Mouse (Mus musculus): ENCODE measurements around the gene Plbd2. TPM values are rescaled to one million over a fixed set of nuclear protein-coding genes. Genes with fewer than 3 reads are reported as not detected.
A peak's percentile ranks its signal among the peaks of the same experiment; 100 is the strongest.

Plbd2 gene
- polyA plus RNA-seq, 1 experiment from 2014 or later = 40.8 TPM

DNA sequence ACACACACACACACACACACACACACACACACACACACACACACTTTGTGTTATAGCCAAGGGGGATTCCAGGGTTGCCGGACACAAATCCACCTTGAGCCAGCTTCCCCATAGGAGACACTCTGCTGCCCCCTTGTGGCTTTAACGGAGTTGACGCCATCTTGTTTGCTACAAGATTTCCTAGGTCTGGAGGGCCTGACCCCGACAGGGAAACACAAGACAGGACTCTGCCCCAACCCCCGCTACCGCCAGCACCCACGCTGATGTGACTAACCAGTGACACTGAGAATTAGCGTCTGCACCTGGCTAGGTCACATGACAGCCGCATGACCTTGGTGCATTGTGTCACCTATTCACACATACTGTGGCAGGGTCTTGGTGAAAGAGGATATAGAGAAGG lies 45.8 kb downstream of the Plbd2 start:
- Histone ChIP-seq H3K27me3 (peaks cover 41% of the 10 kb centered on the region), H3K4me1 (replicated peaks) (0 out of 2 replicates have a peak, but pooled peaks cover 3% of the 10 kb centered on the region), H3K9ac (no peak overlapping the region), H3K27ac (no peak overlapping the region), H3K9me3 (replicated peaks) (no peaks in the 10 kb centered on the region), H3K4me3 (no peak overlapping the region), H3K4me2 (no peak overlapping the region), H3K36me3 (no peaks in the 10 kb centered on the region)
- 7% methylated on average over 9 of the region's 9 CpGs for WGBS
- ATAC-seq (replicated peaks; ENCODE audit: insufficient number of reproducible peaks, insufficient read depth, low FRiP score, low read depth) = no peak

DNA sequence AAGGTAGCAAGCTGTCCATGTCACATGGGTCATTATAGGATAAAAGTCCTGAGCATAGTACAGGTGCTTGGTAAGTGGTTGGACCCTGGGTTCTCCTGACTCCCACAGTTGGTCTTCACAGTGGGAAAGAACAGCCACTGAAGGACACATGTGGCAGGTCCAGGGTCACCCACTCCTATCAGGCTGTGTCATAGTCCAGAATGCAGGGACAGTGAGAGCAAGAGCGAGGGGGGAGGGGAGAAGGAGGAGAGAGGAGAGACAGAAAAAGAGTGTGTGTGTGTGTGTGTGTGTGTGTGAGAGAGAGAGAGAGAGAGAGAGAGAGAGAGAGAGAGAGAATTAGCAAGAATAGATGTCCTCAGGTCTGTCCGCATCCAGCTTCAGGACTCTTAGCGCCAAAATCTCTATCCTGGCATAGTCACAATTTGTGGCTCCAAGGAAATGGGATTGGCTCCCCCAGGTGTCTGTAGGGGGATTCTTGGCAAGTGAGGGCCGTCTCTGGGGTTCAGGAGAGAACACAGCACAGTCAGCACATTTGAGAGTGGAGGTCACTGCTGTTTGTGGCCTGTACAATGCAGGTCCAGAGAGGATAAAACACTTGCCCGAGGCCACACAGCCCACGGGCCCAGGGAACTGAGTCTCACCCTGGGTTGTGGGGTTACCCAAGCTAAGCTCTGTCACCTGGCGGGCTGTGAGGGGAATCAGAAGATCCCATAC lies 46.4 kb downstream of the Plbd2 start:
- WGBS = 47% methylated on average over 7 of the region's 7 CpGs
- Histone ChIP-seq H3K27ac (no peak overlapping the region), H3K27me3 (peaks cover 41% of the 10 kb centered on the region), H3K9me3 (replicated peaks) (no peaks in the 10 kb centered on the region), H3K36me3 (no peaks in the 10 kb centered on the region), H3K4me1 (replicated peaks) (0 out of 2 replicates have a peak, but pooled peaks cover 3% of the 10 kb centered on the region), H3K4me2 (no peak overlapping the region), H3K4me3 (no peak overlapping the region), H3K9ac (no peak overlapping the region)
- no peak for ATAC-seq (replicated peaks; ENCODE audit: insufficient number of reproducible peaks, insufficient read depth, low FRiP score, low read depth)

DNA sequence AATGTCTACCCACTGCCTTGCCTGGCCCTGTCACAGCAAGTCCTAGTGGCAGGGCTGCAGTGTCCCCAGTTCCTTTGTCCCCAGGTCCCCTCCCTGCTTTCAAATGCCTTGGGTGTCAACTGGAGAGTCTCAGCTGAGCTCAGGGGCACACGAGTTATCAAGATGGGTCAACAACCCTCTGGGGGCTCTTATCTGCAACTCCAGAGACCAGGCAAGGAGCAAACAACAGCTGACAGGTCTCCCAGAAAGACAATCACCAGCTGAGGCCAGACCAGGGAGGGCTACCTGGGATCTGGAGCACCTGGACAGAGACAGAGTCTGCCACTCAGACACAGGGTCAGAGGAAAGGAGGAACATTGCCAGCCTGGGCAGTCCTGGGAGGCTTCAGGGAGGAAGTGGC lies 47.2 kb downstream of the Plbd2 start:
- Histone ChIP-seq H3K9me3 (replicated peaks) (no peaks in the 10 kb centered on the region), H3K4me1 (replicated peaks) (0 out of 2 replicates have a peak, but pooled peaks cover 3% of the 10 kb centered on the region), H3K4me3 (no peak overlapping the region), H3K27ac (no peak overlapping the region), H3K4me2 (no peak overlapping the region), H3K9ac (no peak overlapping the region), H3K36me3 (no peaks in the 10 kb centered on the region), H3K27me3 (peaks cover 40% of the 10 kb centered on the region)
- 11% methylated on average over 1 of the region's 1 CpGs for WGBS
- no peak for ATAC-seq (replicated peaks; ENCODE audit: insufficient number of reproducible peaks, insufficient read depth, low FRiP score, low read depth)

DNA sequence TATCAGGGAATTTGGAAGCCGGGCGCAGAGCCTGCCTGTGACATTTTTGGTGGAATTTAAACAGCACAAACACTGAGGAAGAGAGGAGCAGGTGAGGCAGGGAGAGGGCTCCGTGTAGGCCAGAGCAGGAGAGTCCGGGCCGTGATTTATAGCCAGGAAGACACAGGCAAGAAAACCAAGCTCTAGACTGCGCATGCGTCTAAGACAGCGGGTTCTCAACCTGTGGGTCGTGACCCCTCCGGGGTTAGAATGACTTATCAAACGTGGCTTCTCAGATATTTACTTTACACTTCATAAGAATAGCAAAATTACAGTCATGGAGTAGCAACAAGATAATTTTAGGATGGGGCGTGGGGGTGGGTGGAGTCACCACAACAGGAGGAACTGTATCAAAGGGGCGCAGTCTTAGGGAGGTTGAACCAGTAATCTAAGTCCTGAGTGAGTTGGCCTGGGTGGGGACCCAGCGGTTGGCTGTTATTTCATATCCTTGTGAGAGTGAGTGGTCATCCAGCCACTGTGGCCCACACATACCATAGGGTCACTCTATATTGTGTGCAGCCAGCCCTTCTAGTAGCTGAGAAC lies 48.6 kb downstream of the Plbd2 start:
- 0 out of 2 replicates have a peak, but pooled peaks cover 3% of the 10 kb centered on the region for H3K4me1 ChIP-seq (replicated peaks)
- H3K9me3 ChIP-seq (replicated peaks) = no peaks in the 10 kb centered on the region
- WGBS = 62% methylated on average over 14 of the region's 14 CpGs
- no peak overlapping the region for H3K4me3 ChIP-seq
- H3K27me3 ChIP-seq = peaks cover 40% of the 10 kb centered on the region
- no peak for ATAC-seq (replicated peaks; ENCODE audit: insufficient number of reproducible peaks, insufficient read depth, low FRiP score, low read depth)
- no peak overlapping the region for H3K9ac ChIP-seq
- no peaks in the 10 kb centered on the region for H3K36me3 ChIP-seq
- no peak overlapping the region for H3K4me2 ChIP-seq
- no peak overlapping the region for H3K27ac ChIP-seq

DNA sequence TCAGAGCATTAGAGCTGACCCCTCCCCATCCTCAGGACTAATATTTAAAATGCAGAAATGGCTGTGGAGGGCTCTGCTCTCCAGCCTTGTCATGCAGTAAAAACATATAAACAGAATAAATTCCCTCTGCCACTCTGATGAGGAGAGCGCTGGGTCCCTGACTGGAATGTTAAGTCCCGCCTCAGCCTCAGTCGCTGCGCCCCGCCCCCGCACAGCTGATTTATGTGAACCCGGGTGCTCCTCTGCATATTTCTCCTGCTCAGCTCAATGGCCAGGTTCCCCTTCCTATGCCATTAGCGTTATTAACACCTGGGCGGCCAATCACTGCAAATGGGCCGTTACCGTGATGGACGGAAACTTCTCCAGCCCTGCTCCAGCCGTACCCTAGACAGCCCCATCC lies 56.1 kb downstream of the Plbd2 start:
- Histone ChIP-seq H3K9me3 (replicated peaks) (no peaks in the 10 kb centered on the region), H3K27me3 (peaks cover 65% of the 10 kb centered on the region), H3K27ac (no peak overlapping the region), H3K9ac (no peak overlapping the region), H3K4me3 (no peak overlapping the region), H3K4me2 (no peak overlapping the region), H3K4me1 (replicated peaks) (no peaks in the 10 kb centered on the region), H3K36me3 (no peaks in the 10 kb centered on the region)
- 25% methylated on average over 13 of the region's 13 CpGs for WGBS
- no peak for ATAC-seq (replicated peaks; ENCODE audit: insufficient number of reproducible peaks, insufficient read depth, low FRiP score, low read depth)

DNA sequence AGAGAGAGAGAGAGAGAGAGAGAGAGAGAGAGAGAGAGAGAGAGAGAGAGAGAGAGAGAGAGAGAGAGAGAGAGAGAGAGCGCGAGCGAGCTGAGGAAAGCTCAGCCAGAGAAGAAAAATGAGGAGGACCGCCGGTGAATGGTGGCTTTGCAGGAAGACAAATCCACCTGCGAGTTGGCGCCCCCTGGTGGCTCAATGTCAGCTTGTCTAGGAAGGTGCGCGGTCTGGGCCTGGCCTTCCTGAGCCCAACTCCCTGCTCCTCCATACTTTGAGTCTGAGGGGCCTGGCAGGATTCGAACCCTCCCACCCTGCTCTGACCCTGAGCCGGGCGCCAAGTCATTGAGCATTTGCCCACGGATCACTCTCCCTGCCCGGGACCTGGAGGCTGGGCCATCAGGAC lies 62.7 kb downstream of the Plbd2 start:
- WGBS = 8% methylated on average over 14 of the region's 14 CpGs
- Histone ChIP-seq H3K4me2 (peak overlapping the region; percentile 68), H3K4me1 (replicated peaks) (peaks cover 28% of the 10 kb centered on the region), H3K36me3 (no peaks in the 10 kb centered on the region), H3K27me3 (peaks cover 89% of the 10 kb centered on the region), H3K4me3 (peak overlapping the region; percentile 47), H3K27ac (no peak overlapping the region), H3K9me3 (replicated peaks) (no peaks in the 10 kb centered on the region), H3K9ac (no peak overlapping the region)
- ATAC-seq (replicated peaks; ENCODE audit: insufficient number of reproducible peaks, insufficient read depth, low FRiP score, low read depth) = 0 out of 2 replicates have a peak, but pooled peaks have one; percentile 35

DNA sequence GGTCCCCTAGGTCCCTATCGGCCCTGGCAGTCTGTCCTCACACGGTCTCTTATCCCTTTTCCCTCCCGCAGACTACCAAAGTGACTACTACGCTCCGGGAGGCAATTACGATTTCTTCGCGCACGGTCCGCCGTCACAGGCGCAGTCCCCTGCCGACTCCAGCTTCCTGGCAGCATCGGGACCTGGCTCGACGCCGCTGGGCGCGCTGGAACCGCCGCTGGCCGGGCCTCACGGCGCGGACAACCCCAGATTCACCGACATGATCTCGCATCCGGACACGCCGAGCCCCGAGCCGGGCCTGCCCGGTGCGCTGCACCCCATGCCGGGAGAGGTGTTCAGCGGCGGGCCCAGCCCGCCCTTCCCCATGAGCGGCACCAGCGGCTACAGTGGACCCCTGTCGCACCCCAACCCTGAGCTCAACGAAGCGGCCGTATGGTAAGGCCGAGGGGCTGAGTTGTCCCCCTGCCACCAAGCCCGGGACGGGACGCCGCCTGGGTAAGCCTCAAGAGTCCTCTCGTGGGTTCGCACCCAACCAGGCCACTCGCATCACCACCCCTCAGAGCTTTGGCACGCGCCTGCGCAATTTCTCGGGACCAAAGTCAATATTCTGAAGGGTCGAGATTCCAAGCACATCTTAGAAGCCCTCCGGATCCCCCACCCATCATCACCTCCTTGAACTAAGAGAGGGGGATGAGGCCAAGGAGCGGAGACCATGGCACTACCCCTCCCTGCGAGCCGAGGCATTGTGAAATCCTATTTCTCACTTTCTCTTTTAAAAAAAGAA lies 63.3 kb downstream of the Plbd2 start:
- Histone ChIP-seq H3K27ac (no peak overlapping the region), H3K27me3 (peaks cover 89% of the 10 kb centered on the region), H3K4me1 (replicated peaks) (peaks cover 31% of the 10 kb centered on the region), H3K9ac (0 out of 2 replicates have a peak overlapping the region, but pooled peaks have one; percentile 6), H3K9me3 (replicated peaks) (no peaks in the 10 kb centered on the region), H3K4me3 (peak overlapping the region; percentile 47), H3K4me2 (peak overlapping the region; percentile 68), H3K36me3 (no peaks in the 10 kb centered on the region)
- no peak for ATAC-seq (replicated peaks; ENCODE audit: insufficient number of reproducible peaks, insufficient read depth, low FRiP score, low read depth)
- 1% methylated on average over 61 of the region's 61 CpGs for WGBS

DNA sequence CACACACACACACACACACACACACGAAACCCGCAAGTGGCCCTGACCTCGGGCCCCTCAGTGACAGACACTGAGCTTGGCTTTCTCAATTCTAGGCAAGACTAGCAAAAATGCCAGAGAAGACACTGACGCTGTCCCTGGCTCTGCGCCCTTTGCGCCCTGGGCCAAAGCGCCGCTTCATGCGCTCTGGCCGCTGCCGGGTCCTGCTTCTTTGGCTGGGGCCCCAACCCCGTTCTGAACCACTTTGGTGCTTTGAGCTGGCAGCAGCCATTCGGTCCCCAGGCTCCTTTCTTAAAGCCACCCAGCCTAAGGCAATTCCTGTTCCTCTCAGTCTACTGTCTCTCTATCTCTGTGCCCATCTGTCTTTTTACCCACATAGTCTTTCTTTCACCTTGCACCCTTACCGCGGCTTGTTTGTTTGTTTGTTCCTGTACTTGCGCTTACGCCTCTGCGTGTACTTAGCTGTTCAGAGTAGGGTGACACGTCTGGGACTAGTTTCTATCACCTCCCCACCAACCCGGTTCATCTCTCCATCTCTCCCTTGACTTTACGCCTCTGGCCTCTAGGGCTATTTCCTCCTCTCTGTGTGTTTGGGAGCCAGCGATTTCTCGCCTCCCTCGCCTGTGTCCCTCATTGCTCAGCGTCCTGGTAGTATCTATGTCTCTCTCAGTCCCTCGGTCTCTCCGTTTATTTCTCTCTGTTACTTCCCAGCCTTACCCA lies 64.3 kb downstream of the Plbd2 start:
- no peak overlapping the region for H3K9ac ChIP-seq
- peak overlapping the region; percentile 47 for H3K4me3 ChIP-seq
- H3K4me1 ChIP-seq (replicated peaks) = peaks cover 31% of the 10 kb centered on the region
- 2% methylated on average over 27 of the region's 27 CpGs for WGBS
- no peaks in the 10 kb centered on the region for H3K9me3 ChIP-seq (replicated peaks)
- peak overlapping the region; percentile 68 for H3K4me2 ChIP-seq
- no peaks in the 10 kb centered on the region for H3K36me3 ChIP-seq
- ATAC-seq (replicated peaks; ENCODE audit: insufficient number of reproducible peaks, insufficient read depth, low FRiP score, low read depth) = no peak
- H3K27ac ChIP-seq = no peak overlapping the region
- peaks cover 93% of the 10 kb centered on the region for H3K27me3 ChIP-seq

DNA sequence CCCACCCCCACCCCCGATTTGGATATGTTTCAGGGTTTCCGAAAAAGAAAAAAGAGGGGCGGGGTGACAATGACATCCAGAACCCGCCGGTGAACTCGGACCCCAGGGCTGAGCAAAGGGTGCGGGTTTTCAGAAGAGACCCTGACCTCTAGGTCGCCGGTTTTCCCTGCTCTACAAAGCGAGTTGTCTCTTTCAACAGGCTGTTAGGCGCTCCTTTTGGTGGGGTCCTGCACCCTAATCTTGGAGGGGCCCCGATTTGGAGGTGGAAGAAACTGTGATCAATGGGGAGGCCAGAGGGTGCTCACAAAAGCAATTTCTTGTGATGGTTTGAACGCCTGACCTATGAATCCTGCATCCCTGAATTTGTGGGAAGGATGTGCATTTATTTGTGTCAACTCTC lies 65.0 kb downstream of the Plbd2 start:
- no peak overlapping the region for H3K9ac ChIP-seq
- no peaks in the 10 kb centered on the region for H3K36me3 ChIP-seq
- H3K27ac ChIP-seq = no peak overlapping the region
- no peak for ATAC-seq (replicated peaks; ENCODE audit: insufficient number of reproducible peaks, insufficient read depth, low FRiP score, low read depth)
- no peak overlapping the region for H3K4me2 ChIP-seq
- no peaks in the 10 kb centered on the region for H3K9me3 ChIP-seq (replicated peaks)
- peaks cover 31% of the 10 kb centered on the region for H3K4me1 ChIP-seq (replicated peaks)
- WGBS = under 1% methylated on average over 13 of the region's 13 CpGs
- peaks cover 93% of the 10 kb centered on the region for H3K27me3 ChIP-seq
- no peak overlapping the region for H3K4me3 ChIP-seq

DNA sequence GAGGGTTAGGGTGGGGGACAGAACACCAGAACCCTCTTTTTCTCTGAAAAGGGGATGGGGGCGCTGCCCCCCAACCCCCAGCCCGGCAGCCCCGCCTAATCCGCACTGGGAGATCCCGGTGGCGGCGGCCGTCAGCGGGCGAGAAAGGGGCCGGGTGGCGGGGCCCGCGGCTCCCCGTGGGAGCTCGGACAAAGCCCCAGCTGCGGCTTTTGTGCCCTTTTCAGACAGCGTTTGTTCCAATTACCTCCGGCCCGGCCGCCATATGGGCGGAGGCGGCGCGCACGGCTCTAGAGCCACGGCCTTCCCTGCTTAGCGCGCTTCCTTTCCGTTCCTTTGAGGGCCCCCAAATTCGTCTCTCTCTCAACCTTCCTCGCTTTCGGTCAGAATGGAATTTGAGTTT lies 65.4 kb downstream of the Plbd2 start:
- WGBS = under 1% methylated on average over 33 of the region's 33 CpGs
- Histone ChIP-seq H3K4me1 (replicated peaks) (peaks cover 31% of the 10 kb centered on the region), H3K9ac (no peak overlapping the region), H3K4me3 (peak overlapping the region; percentile 15), H3K4me2 (peak overlapping the region; percentile 36), H3K9me3 (replicated peaks) (no peaks in the 10 kb centered on the region), H3K27ac (no peak overlapping the region), H3K27me3 (peaks cover 93% of the 10 kb centered on the region), H3K36me3 (no peaks in the 10 kb centered on the region)
- ATAC-seq (replicated peaks; ENCODE audit: insufficient number of reproducible peaks, insufficient read depth, low FRiP score, low read depth) = no peak

DNA sequence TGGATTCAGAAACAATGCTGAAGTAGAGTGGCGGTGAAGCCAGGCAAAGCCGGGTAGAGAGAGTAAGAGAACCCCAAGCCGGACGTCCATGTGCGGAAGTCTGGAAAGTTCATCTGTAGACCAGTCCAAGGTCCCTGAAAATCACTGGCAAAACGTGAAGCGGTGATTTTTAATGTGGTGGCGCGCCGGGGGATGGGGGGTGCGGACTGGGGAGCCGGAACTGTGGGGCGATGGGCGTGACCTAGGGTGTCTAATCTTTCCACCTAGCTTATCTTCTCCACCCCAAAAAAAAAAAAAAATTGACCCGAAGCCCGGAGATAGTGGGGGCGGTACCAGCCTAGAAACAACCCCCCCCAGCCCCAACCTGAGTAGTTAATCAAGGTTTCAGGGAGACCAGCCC lies 65.9 kb downstream of the Plbd2 start:
- Histone ChIP-seq H3K9ac (no peak overlapping the region), H3K4me2 (no peak overlapping the region), H3K27me3 (peaks cover 93% of the 10 kb centered on the region), H3K27ac (no peak overlapping the region), H3K4me1 (replicated peaks) (peaks cover 31% of the 10 kb centered on the region), H3K4me3 (peak overlapping the region; percentile 15; the same call in 1 of the 2 replicates), H3K36me3 (no peaks in the 10 kb centered on the region), H3K9me3 (replicated peaks) (no peaks in the 10 kb centered on the region)
- 2% methylated on average over 17 of the region's 17 CpGs for WGBS
- ATAC-seq (replicated peaks; ENCODE audit: insufficient number of reproducible peaks, insufficient read depth, low FRiP score, low read depth) = no peak

Measured in heart, embryonic 15.5 days (tissue).